Mouse (Mus musculus) heart, adult 2 months (tissue): ENCODE data around the gene Gfod1. TPM values are rescaled to one million over a fixed set of nuclear protein-coding genes. Genes with fewer than 3 reads are reported as not detected.

Experiments used
- DNase-seq, 2 experiments: peaks; one replicate each; pipeline ENCODE4 v3.0.0; 2021
- H3K27ac ChIP-seq: fragments of 200-600 bp; 2 replicates; pipeline ENCODE4 v1.8.1; 2022
- H3K27me3 ChIP-seq: fragments of 200-500 bp; 2 replicates; pipeline ENCODE4 v1.6.1; 2012; ENCODE audit warnings: mild to moderate bottlenecking, low read length, inconsistent platforms, mixed read lengths; ENCODE audit not compliant: control insufficient read depth, insufficient read depth
- H3K36me3 ChIP-seq: fragments of 200-500 bp; 2 replicates; pipeline ENCODE4 v1.6.1; 2012; ENCODE audit warnings: low read length, inconsistent platforms; ENCODE audit not compliant: control insufficient read depth, insufficient read depth
- H3K4me1 ChIP-seq: fragments of 200-500 bp; 2 replicates; pipeline ENCODE4 v1.6.1; 2011; ENCODE audit warnings: low read length; ENCODE audit not compliant: control insufficient read depth, insufficient read depth
- H3K4me3 ChIP-seq: fragments of 200-600 bp; 2 replicates; pipeline ENCODE4 v1.8.1; 2022
- H3K79me2 ChIP-seq: fragments of 200-500 bp; replicated peaks from 2 replicates; pipeline ENCODE4 v1.6.1; 2012; ENCODE audit warnings: mild to moderate bottlenecking, inconsistent platforms, low read length, moderate library complexity, mixed read lengths; ENCODE audit not compliant: control insufficient read depth, insufficient read depth
- H3K9ac ChIP-seq: fragments of 200-500 bp; 2 replicates; pipeline ENCODE4 v1.6.1; 2012; ENCODE audit warnings: low read depth, mild to moderate bottlenecking, control low read depth, inconsistent platforms, low read length, mixed read lengths
- CTCF ChIP-seq: fragments of 200-600 bp; IDR thresholded peaks from 2 replicates; pipeline ENCODE4 v1.8.1; 2022; ENCODE audit warnings: antibody characterized with exemption, mild to moderate bottlenecking, moderate library complexity
- EP300 ChIP-seq: fragments of 200-500 bp; IDR thresholded peaks from 2 replicates; pipeline ENCODE4 v1.6.1; 2011; ENCODE audit warnings: low read depth, low read length, control low read depth; ENCODE audit not compliant: insufficient read depth
- POLR2A ChIP-seq: fragments of 200-500 bp; IDR thresholded peaks from 2 replicates; pipeline ENCODE4 v1.6.1; 2011; ENCODE audit warnings: mild to moderate bottlenecking, low read depth, low read length, control low read depth; ENCODE audit not compliant: insufficient read depth
- WGBS: fragments of 180-500 bp; shearing (Covaris S2); methylation state at CpG from one replicate; pipeline ENCODE4 v1.1.7; 2018; 5-methylcytosine and 5-hydroxymethylcytosine counted together
- intact Hi-C: fragments of 180-260 bp; cut with DNase I; formaldehyde crosslinking; loops from one replicate; pipeline ENCODE4 v1.15.1; 2025
- polyA plus RNA-seq: library from polyadenylated mRNA; depleted of rRNA; stranded (reverse); fragments of >200 nt; gene quantifications from 2 replicates; pipeline ENCODE4 v1.2.3, GENCODE M21; 2012
- total RNA-seq, 2 experiments: library from RNA; stranded (reverse); gene quantifications; 2 replicates each; pipeline ENCODE4 v1.2.3; 2021

Gene Gfod1
- total and polyA plus RNA-seq, 3 experiments = 9.5 to 34.1 (median 33.7) TPM

GRCm38 (mm10) chr13:43338001-43338400 is 34.0 kb upstream of the Gfod1 start:
- Histone ChIP-seq H3K4me3 (no peak overlapping the region), H3K9ac (no peak overlapping the region), H3K36me3 (no peaks in the 10 kb centered on the region), H3K27ac (no peak overlapping the region), H3K27me3 (no peaks in the 10 kb centered on the region), H3K4me1 (no peaks in the 10 kb centered on the region), H3K79me2 (no peaks in the 10 kb centered on the region)
- intact Hi-C loops = no loop called here
- 76% methylated on average over 8 of the region's 8 CpGs for WGBS
- DNase-seq = no peak
- no peak for TF ChIP-seq CTCF
- TF ChIP-seq EP300 = no peak
- TF ChIP-seq POLR2A = no peak

- H3K4me3 ChIP-seq = no peak overlapping the region
- TF ChIP-seq EP300 (no peak), CTCF (no peak), POLR2A (no peak)
- H3K4me1 ChIP-seq = no peaks in the 10 kb centered on the region
- no peaks in the 10 kb centered on the region for H3K36me3 ChIP-seq
- H3K79me2 ChIP-seq = no peaks in the 10 kb centered on the region
- no peak for DNase-seq
- no peak overlapping the region for H3K27ac ChIP-seq
- H3K9ac ChIP-seq = no peak overlapping the region
- intact Hi-C loops = no loop called here
- WGBS = 71% methylated on average over 12 of the region's 12 CpGs
- H3K27me3 ChIP-seq = no peaks in the 10 kb centered on the region
Measured at GRCm38 (mm10) chr13:43336425-43337221, 32.7 kb upstream of the Gfod1 start.

- H3K36me3 ChIP-seq = no peaks in the 10 kb centered on the region
- H3K27me3 ChIP-seq = no peaks in the 10 kb centered on the region
- no peak overlapping the region for H3K4me3 ChIP-seq
- intact Hi-C loops = no loop called here
- DNase-seq = peak in 1 of 2 experiments; percentile 24
- no peaks in the 10 kb centered on the region for H3K79me2 ChIP-seq
- WGBS = 46% methylated on average over 7 of the region's 7 CpGs
- peak; percentile 58 for TF ChIP-seq CTCF
- no peak for TF ChIP-seq POLR2A
- H3K9ac ChIP-seq = no peak overlapping the region
- no peaks in the 10 kb centered on the region for H3K4me1 ChIP-seq
- H3K27ac ChIP-seq = no peak overlapping the region
Measured at GRCm38 (mm10) chr13:43332591-43332990, 28.6 kb upstream of the Gfod1 start.

- no peak for DNase-seq
- 52% methylated on average over 11 of the region's 11 CpGs for WGBS
- TF ChIP-seq POLR2A (no peak), EP300 (no peak), CTCF (no peak)
Measured at GRCm38 (mm10) chr13:43331721-43332444, 27.9 kb upstream of the Gfod1 start.

GRCm38 (mm10) chr13:43325427-43325826 is 21.5 kb upstream of the Gfod1 start:
- Histone ChIP-seq H3K9ac (no peak overlapping the region), H3K27me3 (no peaks in the 10 kb centered on the region), H3K27ac (no peak overlapping the region), H3K4me3 (no peak overlapping the region), H3K79me2 (no peaks in the 10 kb centered on the region), H3K4me1 (no peaks in the 10 kb centered on the region), H3K36me3 (no peaks in the 10 kb centered on the region)
- intact Hi-C loops = no loop called here
- 73% methylated on average over 1 of the region's 1 CpGs for WGBS
- TF ChIP-seq POLR2A (no peak), EP300 (no peak), CTCF (no peak)
- DNase-seq = no peak

More at GRCm38 (mm10) chr13:43331721-43332444, 27.9 kb upstream of the Gfod1 start:
- Histone ChIP-seq H3K4me1 (no peaks in the 10 kb centered on the region), H3K9ac (no peak overlapping the region), H3K79me2 (no peaks in the 10 kb centered on the region), H3K36me3 (no peaks in the 10 kb centered on the region), H3K4me3 (no peak overlapping the region), H3K27me3 (no peaks in the 10 kb centered on the region), H3K27ac (no peak overlapping the region)
- intact Hi-C loops = no loop called here

- peaks cover 2% of the 10 kb centered on the region for H3K4me1 ChIP-seq
- intact Hi-C loops = loop anchor here (1.0 to 2.0 kb wide), 2 partner anchors 121 to 138 kb away; no protein-coding TSS in a partner anchor
Measured at GRCm38 (mm10) chr13:43321492-43321891, 17.5 kb upstream of the Gfod1 start.

More at GRCm38 (mm10) chr13:43321492-43321891, 17.5 kb upstream of the Gfod1 start:
- Histone ChIP-seq H3K9ac (no peak overlapping the region), H3K27ac (no peak overlapping the region), H3K79me2 (no peaks in the 10 kb centered on the region), H3K36me3 (no peaks in the 10 kb centered on the region), H3K27me3 (no peaks in the 10 kb centered on the region), H3K4me3 (no peak overlapping the region)
- WGBS = 87% methylated on average over 2 of the region's 2 CpGs
- TF ChIP-seq CTCF (peak; percentile 75), POLR2A (no peak), EP300 (no peak)
- no peak for DNase-seq
